Mouse (Mus musculus): ENCODE measurements around the gene Phospho2. TPM values are rescaled to one million over a fixed set of nuclear protein-coding genes. Genes with fewer than 3 reads are reported as not detected.
"Not testable (repeated sequence)": the region's sequence is repeated elsewhere in the genome, so short reads cannot be mapped to it uniquely, and the experiment has no call there.

Phospho2 gene
- polyA plus RNA-seq, 1 experiment from 2014 or later = 33.4 TPM

DNA sequence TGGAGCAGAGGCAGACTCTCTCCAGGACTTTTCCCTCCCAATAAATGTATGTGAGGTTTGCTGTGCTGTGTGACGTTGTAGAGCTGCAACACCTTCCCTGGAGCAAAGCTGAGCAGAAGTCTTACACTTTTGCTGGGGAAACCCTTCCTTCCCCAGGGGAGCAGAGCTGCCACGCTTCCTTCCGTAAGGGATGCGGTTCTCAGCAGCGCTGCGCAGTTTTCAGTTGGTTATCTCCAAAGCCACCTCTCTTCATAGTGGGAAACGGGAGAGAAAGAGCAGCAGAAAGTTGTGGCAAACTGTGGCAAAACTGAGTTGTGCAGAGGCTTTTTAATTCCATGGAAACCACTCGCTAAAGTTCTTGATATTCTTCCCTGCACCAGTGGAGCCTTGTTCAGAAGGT, 14.3 kb downstream of the Phospho2 start:
- no peak overlapping the region for H3K4me2 ChIP-seq
- H3K27ac ChIP-seq (replicated peaks) = no peak overlapping the region
- H3K4me3 ChIP-seq = no peak overlapping the region
- 66% methylated on average over 8 of the region's 8 CpGs for WGBS
- H3K27me3 ChIP-seq = no peaks in the 10 kb centered on the region
- H3K36me3 ChIP-seq = no peaks in the 10 kb centered on the region
- H3K9ac ChIP-seq = no peak overlapping the region
- ATAC-seq (ENCODE audit: low FRiP score, low read depth) = no peak
- no peaks in the 10 kb centered on the region for H3K9me3 ChIP-seq
- no peaks in the 10 kb centered on the region for H3K4me1 ChIP-seq (replicated peaks)

GRCm38 (mm10) chr2:69804663-69805062, 15.2 kb downstream of the Phospho2 start:
- H3K4me2 ChIP-seq; H3K9ac ChIP-seq; ATAC-seq (ENCODE audit: low FRiP score, low read depth); H3K27ac ChIP-seq (replicated peaks); H3K27me3 ChIP-seq; H3K9me3 ChIP-seq; H3K4me3 ChIP-seq; H3K4me1 ChIP-seq (replicated peaks); H3K36me3 ChIP-seq: not testable (repeated sequence)
- 87% methylated on average over 9 of the region's 9 CpGs for WGBS

- H3K36me3 ChIP-seq = no peaks in the 10 kb centered on the region
- no peak overlapping the region for H3K4me3 ChIP-seq
- no peaks in the 10 kb centered on the region for H3K4me1 ChIP-seq (replicated peaks)
- ATAC-seq (ENCODE audit: low FRiP score, low read depth) = no peak
- no peak overlapping the region for H3K9ac ChIP-seq
- no peak overlapping the region for H3K4me2 ChIP-seq
- H3K9me3 ChIP-seq = no peaks in the 10 kb centered on the region
- 78% methylated on average over 15 of the region's 15 CpGs for WGBS
- no peaks in the 10 kb centered on the region for H3K27me3 ChIP-seq
- H3K27ac ChIP-seq (replicated peaks) = no peak overlapping the region
Observed at GRCm38 (mm10) chr2:69810169-69810568, 20.7 kb downstream of the Phospho2 start.

DNA sequence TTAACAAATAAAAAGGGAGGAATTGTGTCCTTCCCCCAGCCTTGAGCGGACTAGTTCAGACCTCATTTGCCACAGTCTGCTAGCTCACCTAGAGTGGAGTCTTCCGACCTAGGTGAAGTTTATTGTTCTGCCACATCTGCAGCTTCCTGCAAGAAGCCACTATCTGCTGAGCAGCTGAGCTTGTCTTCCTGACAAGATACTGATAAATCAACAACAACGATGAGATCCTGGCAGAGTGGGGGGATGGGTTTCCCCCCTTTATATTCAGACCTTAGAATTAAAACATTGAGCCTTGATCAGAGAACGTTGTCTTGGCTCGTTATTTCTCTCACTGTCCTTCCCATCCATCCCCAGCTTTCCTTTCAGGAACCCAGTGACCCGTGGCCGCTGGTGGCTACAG, 21.9 kb downstream of the Phospho2 start:
- not testable (repeated sequence) for H3K4me1 ChIP-seq (replicated peaks); H3K27me3 ChIP-seq; H3K9me3 ChIP-seq; H3K4me3 ChIP-seq; H3K9ac ChIP-seq; ATAC-seq (ENCODE audit: low FRiP score, low read depth); H3K4me2 ChIP-seq; H3K27ac ChIP-seq (replicated peaks); H3K36me3 ChIP-seq
- WGBS = 69% methylated on average over 7 of the region's 7 CpGs

GRCm38 (mm10) chr2:69816575-69816974, 27.2 kb downstream of the Phospho2 start:
- no peak for ATAC-seq (ENCODE audit: low FRiP score, low read depth)
- WGBS = 86% methylated on average over 5 of the region's 5 CpGs
- Histone ChIP-seq H3K9ac (no peak overlapping the region), H3K27ac (replicated peaks) (no peak overlapping the region), H3K36me3 (no peaks in the 10 kb centered on the region), H3K27me3 (no peaks in the 10 kb centered on the region), H3K4me1 (replicated peaks) (peaks cover 2% of the 10 kb centered on the region), H3K9me3 (no peaks in the 10 kb centered on the region), H3K4me2 (no peak overlapping the region), H3K4me3 (no peak overlapping the region)

GRCm38 (mm10) chr2:69818350-69819085, 29.1 kb downstream of the Phospho2 start:
- Histone ChIP-seq H3K27me3 (no peaks in the 10 kb centered on the region), H3K27ac (replicated peaks) (no peak overlapping the region), H3K4me1 (replicated peaks) (peaks cover 9% of the 10 kb centered on the region), H3K36me3 (no peaks in the 10 kb centered on the region), H3K4me2 (no peak overlapping the region), H3K4me3 (no peak overlapping the region), H3K9me3 (no peaks in the 10 kb centered on the region), H3K9ac (no peak overlapping the region)
- no peak for ATAC-seq (ENCODE audit: low FRiP score, low read depth)
- 85% methylated on average over 9 of the region's 9 CpGs for WGBS

DNA sequence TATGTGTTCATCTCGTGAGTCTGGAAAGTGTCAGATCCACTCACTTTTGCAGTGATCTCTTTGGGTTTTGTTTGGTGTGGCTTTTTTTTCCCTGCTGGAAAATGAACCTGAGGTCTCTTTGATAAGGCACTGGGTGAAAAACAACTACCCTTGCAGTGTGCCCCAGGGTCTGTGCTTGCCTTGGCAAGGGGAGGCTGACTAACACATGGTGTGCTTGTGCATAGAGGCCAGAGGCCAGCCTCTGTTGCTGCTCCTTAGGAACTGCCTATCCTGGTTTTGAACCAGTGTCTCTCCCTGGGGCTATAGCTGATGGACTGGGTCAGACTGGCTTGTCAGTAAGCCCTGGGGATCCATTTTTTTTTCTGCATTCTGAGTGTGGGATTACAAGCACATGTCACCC, 30.8 kb downstream of the Phospho2 start:
- Histone ChIP-seq H3K4me2 (no peak overlapping the region), H3K9me3 (no peaks in the 10 kb centered on the region), H3K27me3 (no peaks in the 10 kb centered on the region), H3K4me3 (no peak overlapping the region), H3K36me3 (no peaks in the 10 kb centered on the region), H3K9ac (no peak overlapping the region), H3K4me1 (replicated peaks) (peaks cover 25% of the 10 kb centered on the region), H3K27ac (replicated peaks) (no peak overlapping the region)
- ATAC-seq (ENCODE audit: low FRiP score, low read depth) = no peak
- WGBS = 81% methylated on average over 1 of the region's 1 CpGs

- 30% methylated on average over 8 of the region's 8 CpGs for WGBS
Observed at GRCm38 (mm10) chr2:69821711-69822110, 32.3 kb downstream of the Phospho2 start, which contains the start of gene Klhl23. Gene Klhl23, plus strand, starts transcription at chr2:69821944.

GRCm38 (mm10) chr2:69822361-69823128, 33.1 kb downstream of the Phospho2 start:
- Histone ChIP-seq H3K27ac (replicated peaks) (peak overlapping the region; percentile 98), H3K36me3 (0 out of 2 replicates have a peak, but pooled peaks cover 6% of the 10 kb centered on the region), H3K4me1 (replicated peaks) (peaks cover 41% of the 10 kb centered on the region), H3K4me2 (peak overlapping the region; percentile 83), H3K9ac (peak overlapping the region; percentile 87), H3K4me3 (peak overlapping the region; percentile 81), H3K9me3 (no peaks in the 10 kb centered on the region), H3K27me3 (no peaks in the 10 kb centered on the region)
- peak; percentile 81 for ATAC-seq (ENCODE audit: low FRiP score, low read depth)
- WGBS = under 1% methylated on average over 76 of the region's 80 CpGs

More at GRCm38 (mm10) chr2:69821711-69822110, 32.3 kb downstream of the Phospho2 start, which contains the start of gene Klhl23:
- Histone ChIP-seq H3K4me2 (peak within 1 kb of the TSS; percentile 83), H3K36me3 (0 out of 2 replicates have a peak, but pooled peaks cover 5% of the 10 kb centered on the region), H3K27ac (replicated peaks) (peak within 1 kb of the TSS; percentile 98), H3K9ac (peak within 1 kb of the TSS; percentile 87), H3K4me1 (replicated peaks) (peaks cover 38% of the 10 kb centered on the region), H3K9me3 (no peaks in the 10 kb centered on the region), H3K27me3 (no peaks in the 10 kb centered on the region), H3K4me3 (peak within 1 kb of the TSS; percentile 81)
- ATAC-seq (ENCODE audit: low FRiP score, low read depth) = no peak

DNA sequence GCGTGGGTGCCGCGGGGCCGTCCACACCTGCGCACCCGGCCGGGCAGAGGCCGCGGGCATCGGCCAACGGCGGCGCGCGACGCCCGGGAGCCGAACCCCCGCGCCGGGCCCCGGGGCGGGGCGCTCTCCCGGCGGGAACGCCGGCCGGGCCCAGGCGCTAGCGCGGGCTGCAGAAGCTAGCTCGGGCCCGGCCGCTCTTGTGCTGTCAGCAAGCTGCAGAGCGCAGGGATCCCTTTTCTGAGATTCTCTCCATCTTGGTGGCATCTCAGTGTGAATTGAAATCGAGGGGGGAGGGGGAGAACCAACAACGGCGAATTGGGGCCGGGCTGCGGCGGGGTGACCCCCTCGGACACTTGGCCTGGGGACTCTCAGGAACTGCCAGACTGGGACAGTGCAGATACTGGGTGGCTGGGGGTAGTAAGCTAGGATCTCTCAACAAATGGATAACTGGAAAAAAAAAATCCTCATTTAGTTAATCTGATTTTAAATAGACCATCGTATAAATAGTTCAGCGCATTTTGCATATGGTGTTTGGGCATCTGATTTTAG, 33.8 kb downstream of the Phospho2 start:
- WGBS = 3% methylated on average over 19 of the region's 45 CpGs

DNA sequence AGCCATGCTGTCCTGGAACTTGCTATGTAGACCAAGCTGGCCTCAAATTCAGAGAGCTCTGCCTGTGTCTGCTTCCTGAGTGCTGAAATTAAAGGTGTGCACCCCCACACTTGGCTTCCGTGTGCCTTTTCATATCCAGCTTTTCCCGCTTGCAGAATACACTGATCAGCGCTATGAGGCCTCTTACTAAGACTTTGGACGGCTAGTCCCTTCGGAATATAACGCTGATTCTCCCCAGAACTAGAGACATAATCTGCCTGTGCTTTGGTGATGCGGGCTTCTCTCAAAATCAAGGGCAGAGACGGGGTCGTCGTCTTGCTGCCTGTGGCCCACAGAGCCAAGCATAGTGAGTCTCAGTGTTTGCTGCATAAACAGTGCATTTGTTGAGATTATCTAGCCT, 36.5 kb downstream of the Phospho2 start:
- Histone ChIP-seq H3K4me2 (0 out of 2 replicates have a peak overlapping the region, but pooled peaks have one; percentile 13), H3K27me3 (no peaks in the 10 kb centered on the region), H3K36me3 (peaks cover 25% of the 10 kb centered on the region), H3K4me3 (no peak overlapping the region), H3K4me1 (replicated peaks) (peaks cover 47% of the 10 kb centered on the region), H3K9me3 (no peaks in the 10 kb centered on the region), H3K27ac (replicated peaks) (peak overlapping the region; percentile 64), H3K9ac (no peak overlapping the region)
- WGBS = 78% methylated on average over 10 of the region's 10 CpGs
- no peak for ATAC-seq (ENCODE audit: low FRiP score, low read depth)

More for the DNA sequence above, 33.8 kb downstream of the Phospho2 start:
- H3K4me3 ChIP-seq = peak overlapping the region; percentile 81
- peak overlapping the region; percentile 87 for H3K9ac ChIP-seq
- peak; percentile 83 for ATAC-seq (ENCODE audit: low FRiP score, low read depth)
- H3K4me2 ChIP-seq = peak overlapping the region; percentile 83
- H3K27me3 ChIP-seq = no peaks in the 10 kb centered on the region
- peaks cover 45% of the 10 kb centered on the region for H3K4me1 ChIP-seq (replicated peaks)
- 0 out of 2 replicates have a peak, but pooled peaks cover 6% of the 10 kb centered on the region for H3K36me3 ChIP-seq
- peak overlapping the region; percentile 98 for H3K27ac ChIP-seq (replicated peaks)
- no peaks in the 10 kb centered on the region for H3K9me3 ChIP-seq

DNA sequence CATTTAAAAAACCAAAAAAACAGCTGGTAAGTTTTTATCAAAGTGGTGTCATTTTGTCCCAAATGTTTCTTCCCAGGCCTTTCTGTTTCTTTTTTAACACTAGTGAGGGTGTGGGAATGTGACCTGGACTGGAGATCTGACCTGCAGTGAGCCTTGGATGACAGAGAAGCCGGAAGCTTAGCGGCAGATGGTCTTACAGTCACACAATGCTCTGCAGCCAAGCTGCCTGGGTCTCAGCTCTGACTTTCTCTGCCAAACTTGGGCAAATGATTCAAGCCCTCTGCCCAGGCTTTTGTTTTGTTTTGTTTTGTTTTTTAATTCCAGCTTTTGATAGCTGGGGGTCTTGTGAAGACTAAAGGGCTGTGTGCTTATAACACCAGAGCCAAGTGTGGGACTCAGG, 37.0 kb downstream of the Phospho2 start:
- Histone ChIP-seq H3K4me3 (no peak overlapping the region), H3K4me1 (replicated peaks) (peaks cover 47% of the 10 kb centered on the region), H3K9me3 (no peaks in the 10 kb centered on the region), H3K27ac (replicated peaks) (peak overlapping the region; percentile 64), H3K4me2 (peak overlapping the region; percentile 13), H3K9ac (no peak overlapping the region), H3K27me3 (no peaks in the 10 kb centered on the region), H3K36me3 (peaks cover 29% of the 10 kb centered on the region)
- WGBS = 45% methylated on average over 2 of the region's 2 CpGs
- no peak for ATAC-seq (ENCODE audit: low FRiP score, low read depth)

Data from hindbrain, embryonic 15.5 days (tissue).